Mouse (Mus musculus): ENCODE results near the gene Unc5cl.
"Not testable (repeated sequence)": the region's sequence is repeated elsewhere in the genome, so short reads cannot be mapped to it uniquely, and the experiment has no call there.

The Unc5cl gene

GRCm38 (mm10) chr17:48467395-48468231 is 12.9 kb downstream of the Unc5cl start:
- peak; percentile 51 to 57 for DNase-seq

GRCm38 (mm10) chr17:48474282-48474681 is 19.6 kb downstream of the Unc5cl start:
- not testable (repeated sequence) for DNase-seq

GRCm38 (mm10) chr17:48475444-48475843 is 20.7 kb downstream of the Unc5cl start:
- DNase-seq, result no peak

GRCm38 (mm10) chr17:48479952-48480351 is 25.3 kb downstream of the Unc5cl start:
- no peak for DNase-seq

- DNase-seq, result no peak
These were observed 29.1 kb downstream of the Unc5cl start for GRCm38 (mm10) chr17:48483764-48484163.

- DNase-seq, result no peak
These were observed 29.5 kb downstream of the Unc5cl start for GRCm38 (mm10) chr17:48484191-48484590.

- no peak for DNase-seq
These were observed 34.8 kb downstream of the Unc5cl start for GRCm38 (mm10) chr17:48489466-48489865.

GRCm38 (mm10) chr17:48492621-48493020 is 37.9 kb downstream of the Unc5cl start:
- DNase-seq, result no peak

- DNase-seq, result no peak
These were observed 38.9 kb downstream of the Unc5cl start for GRCm38 (mm10) chr17:48493582-48493981.

- no peak for DNase-seq
These were observed 39.3 kb downstream of the Unc5cl start for GRCm38 (mm10) chr17:48493986-48494385.

- no peak for DNase-seq
These were observed 43.3 kb downstream of the Unc5cl start for GRCm38 (mm10) chr17:48497986-48498385.

GRCm38 (mm10) chr17:48500846-48501445 is 46.2 kb downstream of the Unc5cl start:
- no peak for DNase-seq

- DNase-seq, result no peak
These were observed 50.3 kb downstream of the Unc5cl start for GRCm38 (mm10) chr17:48505006-48505405.

GRCm38 (mm10) chr17:48506986-48507385 is 52.3 kb downstream of the Unc5cl start:
- no peak for DNase-seq

- peak in 1 of 2 experiments; percentile 18 for DNase-seq
These were observed 54.9 kb downstream of the Unc5cl start for GRCm38 (mm10) chr17:48509596-48509995.

- DNase-seq, result no peak
These were observed 58.0 kb downstream of the Unc5cl start for GRCm38 (mm10) chr17:48512614-48513281.

- DNase-seq, result no peak
These were observed 59.9 kb downstream of the Unc5cl start for GRCm38 (mm10) chr17:48514613-48515012.

GRCm38 (mm10) chr17:48519046-48519445 is 64.3 kb downstream of the Unc5cl start:
- no peak for DNase-seq

GRCm38 (mm10) chr17:48520352-48520751 is 65.7 kb downstream of the Unc5cl start:
- no peak for DNase-seq

- DNase-seq, result no peak
These were observed 68.4 kb downstream of the Unc5cl start for GRCm38 (mm10) chr17:48523056-48523455.

- DNase-seq, result no peak
These were observed 79.4 kb downstream of the Unc5cl start for GRCm38 (mm10) chr17:48533844-48534705.

- DNase-seq, result no peak
These were observed 83.6 kb downstream of the Unc5cl start for GRCm38 (mm10) chr17:48538328-48538727.

- DNase-seq, result no peak
These were observed 84.6 kb downstream of the Unc5cl start for GRCm38 (mm10) chr17:48539326-48539725.

Measured in thymus, adult 18-20 months (tissue).